Mouse (Mus musculus) hindbrain, embryonic 11.5 days (tissue): ENCODE measurements around the gene S100z. TPM values are rescaled to one million over a fixed set of nuclear protein-coding genes. Genes with fewer than 3 reads are reported as not detected.

Experiments
- ATAC-seq: fragments of 200-750 bp; cut with Nextera tagmentation; 2 replicates; pipeline ENCODE4 v1.8.0; 2017; ENCODE audit warnings: mild to moderate bottlenecking, moderate TSS enrichment, moderate library complexity; ENCODE audit not compliant: low FRiP score
- DNase-seq: peaks from one replicate; pipeline ENCODE4 v3.0.0-alpha.2; 2015; ENCODE audit warnings: low spot score
- H3K27ac ChIP-seq: fragments of 300-500 bp; sonication (generic); 2 replicates; pipeline ENCODE4 v1.5.1; 2014; ENCODE audit warnings: mild to moderate bottlenecking, low read depth, low read length
- H3K27me3 ChIP-seq: fragments of 300-500 bp; sonication (generic); 2 replicates; pipeline ENCODE4 v1.6.1; 2014; ENCODE audit warnings: mild to moderate bottlenecking, low read length, moderate library complexity, mixed read lengths; ENCODE audit not compliant: control insufficient read depth, insufficient read depth
- H3K36me3 ChIP-seq: fragments of 300-500 bp; sonication (generic); 2 replicates; pipeline ENCODE4 v1.6.1; 2014; ENCODE audit warnings: mild to moderate bottlenecking, low read length, moderate library complexity, mixed read lengths; ENCODE audit not compliant: control insufficient read depth, insufficient read depth
- H3K4me1 ChIP-seq: fragments of 300-500 bp; sonication (generic); replicated peaks from 2 replicates; pipeline ENCODE4 v1.6.1; 2014; ENCODE audit warnings: low read length, mixed read lengths; ENCODE audit not compliant: control insufficient read depth, insufficient read depth
- H3K4me2 ChIP-seq: fragments of 300-500 bp; sonication (generic); replicated peaks from 2 replicates; pipeline ENCODE4 v1.6.1; 2014; ENCODE audit warnings: mild to moderate bottlenecking, low read depth, low read length
- H3K4me3 ChIP-seq: fragments of 300-500 bp; sonication (generic); 2 replicates; pipeline ENCODE4 v1.5.1; 2014; ENCODE audit warnings: low read depth, low read length
- H3K9ac ChIP-seq: fragments of 300-500 bp; sonication (generic); 2 replicates; pipeline ENCODE4 v1.6.1; 2014; ENCODE audit warnings: low read depth, low read length
- H3K9me3 ChIP-seq: fragments of 300-500 bp; sonication (generic); 2 replicates; pipeline ENCODE4 v1.6.1; 2016; ENCODE audit warnings: low read length; ENCODE audit not compliant: control insufficient read depth
- WGBS: fragments of 180-500 bp; shearing (Covaris S2); extraction: QIAGEN DNeasy Blood & Tissue Kit; methylation state at CpG from one replicate; pipeline ENCODE4 v1.1.7; 2014; 5-methylcytosine and 5-hydroxymethylcytosine counted together
- polyA plus RNA-seq: library from polyadenylated mRNA; unstranded; fragments of >200 nt; fragmentation: Nextera tagmentation; extraction: Ambion mirVana; gene quantifications from 2 replicates; pipeline ENCODE4 v1.2.1, GENCODE M21; 2014

S100z gene
- polyA plus RNA-seq, result not detected in 2 replicates

DNA sequence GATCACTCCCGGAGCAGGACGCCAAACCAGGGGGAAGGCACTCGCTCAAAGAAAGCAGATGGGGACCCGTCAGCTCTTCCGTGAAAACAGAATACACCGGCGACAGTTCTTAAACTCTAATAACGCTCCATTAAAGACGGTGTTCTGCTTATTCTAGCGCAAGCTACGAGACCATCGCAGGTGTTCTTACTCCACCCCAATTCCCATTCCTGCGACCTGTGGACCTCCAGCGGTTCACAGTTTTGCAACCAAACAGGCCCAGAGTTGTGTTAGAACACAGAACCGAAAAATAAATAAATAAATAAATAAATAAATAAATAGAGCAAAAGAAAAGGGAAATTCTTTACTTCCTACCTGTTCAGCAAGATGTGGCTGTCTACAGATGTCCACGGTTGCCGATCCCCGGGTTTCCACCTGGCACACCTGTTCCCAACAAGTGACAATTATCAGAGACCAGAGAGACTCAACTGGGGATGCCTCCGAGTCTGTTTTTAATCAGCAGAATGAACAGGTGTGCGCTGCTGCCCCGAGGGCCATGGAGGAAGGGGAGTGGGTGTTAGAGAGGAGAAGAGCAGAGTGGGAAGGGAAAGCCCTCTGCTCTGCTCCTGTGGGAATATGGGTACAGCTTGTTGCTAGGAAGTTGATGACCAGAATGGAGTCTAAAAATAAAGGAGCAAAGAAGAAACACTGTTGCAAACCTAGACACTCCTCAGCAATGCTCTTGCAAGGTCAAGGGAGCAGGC is at the start of gene S100z:
Gene S100z (minus strand): TSS at position 51 of the 743 bp plus-strand sequence.
- Histone ChIP-seq H3K27me3 (no peaks in the 10 kb centered on the region), H3K9ac (no peak within 1 kb of the TSS), H3K4me1 (no peaks in the 10 kb centered on the region), H3K4me3 (no peak within 1 kb of the TSS), H3K9me3 (no peaks in the 10 kb centered on the region), H3K27ac (no peak within 1 kb of the TSS), H3K36me3 (no peaks in the 10 kb centered on the region), H3K4me2 (no peak within 1 kb of the TSS)
- WGBS, result 89% methylated on average over 21 of the region's 21 CpGs
- DNase-seq (no peak), ATAC-seq (no peak)

GRCm38 (mm10) chr13:95524674-95525491 is 46.4 kb upstream of the S100z start, which contains the start of gene F2rl1:
F2rl1 (minus strand) TSS chr13:95525227.
- under 1% methylated on average over 54 of the region's 54 CpGs for WGBS
- no peak within 1 kb of the TSS for H3K27ac ChIP-seq

GRCm38 (mm10) chr13:95524424-95524673 is 45.8 kb upstream of the S100z start:
- ATAC-seq (no peak; the same call in 1 of the 2 replicates), DNase-seq (no peak)
- Histone ChIP-seq H3K4me3 (peak overlapping the region; percentile 28), H3K36me3 (no peaks in the 10 kb centered on the region), H3K27me3 (peaks cover 27% of the 10 kb centered on the region), H3K4me1 (peaks cover 7% of the 10 kb centered on the region; the same call in 1 of the 2 replicates), H3K9me3 (no peaks in the 10 kb centered on the region), H3K9ac (peak overlapping the region; percentile 28; the same call in 1 of the 2 replicates), H3K27ac (no peak overlapping the region), H3K4me2 (peak overlapping the region; percentile 68)
- under 1% methylated on average over 13 of the region's 13 CpGs for WGBS

More at GRCm38 (mm10) chr13:95524674-95525491, 46.4 kb upstream of the S100z start, which contains the start of gene F2rl1:
- Histone ChIP-seq H3K4me3 (peak within 1 kb of the TSS; percentile 28), H3K36me3 (no peaks in the 10 kb centered on the region), H3K4me1 (peaks cover 7% of the 10 kb centered on the region; the same call in 1 of the 2 replicates), H3K4me2 (peak within 1 kb of the TSS; percentile 68), H3K9ac (peak within 1 kb of the TSS; percentile 28), H3K9me3 (no peaks in the 10 kb centered on the region), H3K27me3 (peaks cover 27% of the 10 kb centered on the region)
- DNase-seq (peak; percentile 57), ATAC-seq (peak; percentile 65)

DNA sequence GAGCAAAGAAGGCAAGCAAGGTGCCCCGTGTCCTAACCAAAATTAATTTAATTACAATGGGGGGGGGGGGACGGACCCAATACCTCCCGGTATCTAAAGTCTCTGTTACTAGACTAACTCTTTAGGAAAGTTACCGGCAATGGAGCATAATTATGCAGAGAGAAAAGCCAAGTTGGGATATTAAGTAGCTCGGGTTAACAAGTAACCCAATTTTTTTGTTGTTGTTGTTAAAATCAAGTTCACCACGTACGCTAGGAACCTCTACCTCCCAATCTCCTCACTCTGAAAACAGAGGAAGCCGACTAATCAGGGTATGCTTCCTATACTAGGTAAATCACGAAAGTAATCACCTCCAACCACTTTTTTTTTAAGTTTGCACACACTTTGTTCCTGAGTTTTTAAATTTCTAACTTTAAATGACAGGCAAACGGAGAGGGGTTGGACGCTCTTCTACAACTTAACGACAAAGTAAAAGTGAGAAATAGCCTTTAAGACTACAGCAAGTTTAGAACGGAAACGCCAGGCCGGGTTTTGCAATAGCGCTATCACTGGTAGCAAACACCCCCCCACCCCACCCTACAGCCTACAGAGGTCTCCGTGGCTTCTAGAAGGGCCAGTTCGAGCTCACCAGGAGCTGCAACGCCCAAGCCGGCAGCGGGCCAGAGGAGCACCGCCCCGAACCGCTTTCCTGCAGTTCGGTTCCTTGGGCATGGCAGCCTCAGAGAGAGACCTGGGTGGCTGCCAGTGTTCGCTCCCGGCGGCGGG is 45.3 kb upstream of the S100z start:
- 2% methylated on average over 29 of the region's 29 CpGs for WGBS
- peak overlapping the region; percentile 28 for H3K4me3 ChIP-seq
- no peak overlapping the region; the same call in 1 of the 2 replicates for H3K9ac ChIP-seq
- no peak overlapping the region for H3K27ac ChIP-seq
- H3K4me1 ChIP-seq, result peaks cover 7% of the 10 kb centered on the region; the same call in 1 of the 2 replicates
- peak overlapping the region; percentile 68 for H3K4me2 ChIP-seq
- H3K36me3 ChIP-seq, result no peaks in the 10 kb centered on the region
- H3K9me3 ChIP-seq, result no peaks in the 10 kb centered on the region
- DNase-seq (peak; percentile 56), ATAC-seq (no peak; the same call in 1 of the 2 replicates)
- H3K27me3 ChIP-seq, result peaks cover 27% of the 10 kb centered on the region

DNA sequence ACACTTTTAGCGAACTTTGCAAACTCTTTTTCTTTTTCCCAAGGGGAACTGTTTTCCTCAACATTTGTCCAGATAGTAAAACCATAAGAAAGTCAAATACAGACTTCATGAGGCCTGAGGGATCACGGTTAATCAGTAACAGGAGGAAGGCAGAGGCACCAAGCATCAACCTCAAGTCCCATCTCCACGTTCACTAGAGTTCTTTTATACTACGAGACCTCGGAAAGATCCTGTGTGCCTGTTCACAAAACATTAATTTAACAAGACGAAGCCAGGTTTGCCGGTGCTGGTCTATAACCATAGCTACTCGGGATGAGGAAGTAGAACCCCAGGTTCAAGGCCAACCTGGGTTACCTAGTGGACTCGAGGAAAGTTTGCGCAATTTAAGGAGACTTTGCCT is 43.7 kb upstream of the S100z start:
- DNase-seq (no peak), ATAC-seq (no peak)
- Histone ChIP-seq H3K4me3 (no peak overlapping the region), H3K4me2 (no peak overlapping the region), H3K4me1 (peaks cover 7% of the 10 kb centered on the region; the same call in 1 of the 2 replicates), H3K27me3 (peaks cover 26% of the 10 kb centered on the region), H3K9me3 (no peaks in the 10 kb centered on the region), H3K36me3 (no peaks in the 10 kb centered on the region), H3K9ac (no peak overlapping the region), H3K27ac (no peak overlapping the region)
- WGBS, result 88% methylated on average over 10 of the region's 10 CpGs

GRCm38 (mm10) chr13:95521029-95521428 is 42.5 kb upstream of the S100z start:
- Histone ChIP-seq H3K36me3 (no peaks in the 10 kb centered on the region), H3K9me3 (no peaks in the 10 kb centered on the region), H3K9ac (no peak overlapping the region), H3K4me2 (no peak overlapping the region), H3K27ac (no peak overlapping the region), H3K4me1 (peaks cover 7% of the 10 kb centered on the region; the same call in 1 of the 2 replicates), H3K4me3 (no peak overlapping the region), H3K27me3 (peaks cover 21% of the 10 kb centered on the region)
- ATAC-seq, result no peak
- 89% methylated on average over 6 of the region's 6 CpGs for WGBS
- no peak for DNase-seq

GRCm38 (mm10) chr13:95514756-95515155 is 36.2 kb upstream of the S100z start:
- H3K27ac ChIP-seq, result no peak overlapping the region
- H3K4me1 ChIP-seq, result no peaks in the 10 kb centered on the region
- H3K9me3 ChIP-seq, result no peaks in the 10 kb centered on the region
- DNase-seq (no peak), ATAC-seq (no peak)
- H3K36me3 ChIP-seq, result no peaks in the 10 kb centered on the region
- no peaks in the 10 kb centered on the region for H3K27me3 ChIP-seq
- no peak overlapping the region for H3K9ac ChIP-seq
- WGBS, result 86% methylated on average over 4 of the region's 4 CpGs
- H3K4me2 ChIP-seq, result no peak overlapping the region
- no peak overlapping the region for H3K4me3 ChIP-seq

DNA sequence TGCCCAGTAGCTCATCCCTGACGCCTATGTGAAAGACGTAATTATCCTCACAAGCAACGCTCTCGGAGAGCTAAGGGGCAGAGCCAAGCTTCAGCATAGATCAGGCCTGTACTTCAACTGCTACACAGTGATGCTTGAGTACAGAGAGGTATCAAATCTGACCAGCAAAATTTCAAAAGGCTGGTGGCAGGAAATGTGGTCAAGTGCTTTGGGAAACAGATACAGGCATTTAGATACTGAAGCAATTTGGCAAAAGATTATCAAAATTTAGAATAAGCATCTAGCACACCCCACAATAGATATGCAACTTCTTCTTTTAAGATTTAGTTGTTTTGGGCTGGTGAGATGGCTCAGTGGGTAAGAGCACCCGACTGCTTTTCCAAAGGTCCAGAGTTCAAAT is 31.5 kb upstream of the S100z start:
- Histone ChIP-seq H3K36me3 (no peaks in the 10 kb centered on the region), H3K4me1 (no peaks in the 10 kb centered on the region), H3K27ac (no peak overlapping the region), H3K4me3 (no peak overlapping the region), H3K9me3 (no peaks in the 10 kb centered on the region), H3K4me2 (no peak overlapping the region), H3K27me3 (no peaks in the 10 kb centered on the region), H3K9ac (no peak overlapping the region)
- no peak for ATAC-seq
- DNase-seq, result no peak
- WGBS, result 93% methylated on average over 5 of the region's 5 CpGs
